Mouse (Mus musculus) olfactory bulb, adult 2 months (tissue): ENCODE data around the gene Xpo5.

Source experiments
- CTCF ChIP-seq: fragments of 200-500 bp; IDR thresholded peaks from 2 replicates; pipeline ENCODE4 v1.5.1; 2012; ENCODE audit warnings: low read depth, mild to moderate bottlenecking, low read length, moderate library complexity; ENCODE audit not compliant: insufficient read depth
- POLR2A ChIP-seq: fragments of 200-500 bp; IDR thresholded peaks from 2 replicates; pipeline ENCODE4 v1.6.1; 2012; ENCODE audit warnings: mild to moderate bottlenecking, low read depth, low read length, moderate library complexity; ENCODE audit not compliant: insufficient read depth

DNA sequence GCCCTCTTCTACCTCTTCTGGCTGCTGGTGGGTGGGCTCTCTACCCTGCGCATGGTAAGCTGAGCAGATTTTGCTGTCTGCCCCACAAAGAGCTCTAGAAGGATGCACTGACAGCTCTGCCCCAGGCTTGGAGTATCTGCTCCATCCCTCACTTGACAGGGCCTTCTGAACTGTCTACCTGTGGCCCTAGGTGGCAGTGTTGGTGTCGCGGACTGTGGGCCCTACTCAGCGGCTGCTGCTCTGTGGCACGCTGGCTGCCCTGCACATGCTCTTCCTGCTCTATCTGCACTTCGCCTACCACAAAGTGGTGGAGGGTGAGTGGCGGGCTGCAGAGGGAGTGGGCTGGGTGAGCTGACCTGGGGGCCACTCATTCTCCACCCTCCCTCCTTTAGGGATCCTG lies 48.6 kb downstream of the Xpo5 start:
- TF ChIP-seq POLR2A (no peak), CTCF (no peak)
